Mouse (Mus musculus): ENCODE data around the gene Gm42906.

Gene Gm42906

GRCm38 (mm10) chr5:151261558-151261957 lies 166.4 kb downstream of the Gm42906 start:
- CTCF ChIA-PET: no interaction called here
- POLR2A ChIA-PET: no interaction called here

- ChIA-PET CTCF (interaction anchor here in 2 of 4 experiments (0.6 to 0.7 kb wide), 2 partner anchors 81 to 435 kb away, joined by 3 to 5 read pairs; no protein-coding TSS in a partner anchor), POLR2A (interaction anchor here in 1 of 4 experiments (0.8 kb wide), 1 partner anchor 8 kb away, joined by 3 read pairs; no protein-coding TSS in a partner anchor)
These were observed 175.8 kb downstream of the Gm42906 start for GRCm38 (mm10) chr5:151252213-151252612.

- ChIA-PET CTCF (interaction anchor here in 1 of 4 experiments (0.6 kb wide), 1 partner anchor 81 kb away, joined by 3 read pairs; no protein-coding TSS in a partner anchor), POLR2A (interaction anchor here in 1 of 4 experiments (1.1 kb wide), 1 partner anchor 117 kb away, joined by 3 read pairs; no protein-coding TSS in a partner anchor)
These were observed 176.3 kb downstream of the Gm42906 start for GRCm38 (mm10) chr5:151251656-151252055.

GRCm38 (mm10) chr5:151248671-151249620 lies 179.0 kb downstream of the Gm42906 start:
- ChIA-PET POLR2A (no interaction called here), CTCF (no interaction called here)

- CTCF ChIA-PET: interaction anchor here in 1 of 4 experiments (0.9 kb wide), 1 partner anchor 439 kb away, joined by 3 read pairs; no protein-coding TSS in a partner anchor
- POLR2A ChIA-PET: no interaction called here
These were observed 179.9 kb downstream of the Gm42906 start for GRCm38 (mm10) chr5:151248084-151248483.

GRCm38 (mm10) chr5:151247115-151247875 lies 180.7 kb downstream of the Gm42906 start:
- POLR2A ChIA-PET: interaction anchor here in 2 of 4 experiments (0.5 to 1.1 kb wide), 3 partner anchors 14 to 125 kb away, joined by 4 read pairs; partner anchors contain the start of gene Stard13 (in 1 of the 2)
- CTCF ChIA-PET: interaction anchor here in 2 of 4 experiments (0.9 to 1.0 kb wide), 2 partner anchors 145 to 440 kb away, joined by 3 read pairs; no protein-coding TSS in a partner anchor

GRCm38 (mm10) chr5:151246287-151246686 lies 181.7 kb downstream of the Gm42906 start:
- CTCF ChIA-PET: interaction anchor here in 2 of 4 experiments (0.6 to 1.0 kb wide), 2 partner anchors 104 to 144 kb away, joined by 3 read pairs; no protein-coding TSS in a partner anchor
- POLR2A ChIA-PET: interaction anchor here in 1 of 4 experiments (1.1 kb wide), 1 partner anchor 13 kb away, joined by 4 read pairs; the partner anchor contains the start of gene Stard13

GRCm38 (mm10) chr5:151245571-151245970 lies 182.4 kb downstream of the Gm42906 start:
- CTCF ChIA-PET: interaction anchor here in 1 of 4 experiments (0.6 kb wide), 1 partner anchor 103 kb away, joined by 3 read pairs; no protein-coding TSS in a partner anchor

GRCm38 (mm10) chr5:151238730-151239129 lies 189.2 kb downstream of the Gm42906 start:
- POLR2A ChIA-PET: no interaction called here
- CTCF ChIA-PET: no interaction called here

More at GRCm38 (mm10) chr5:151245571-151245970, 182.4 kb downstream of the Gm42906 start:
- POLR2A ChIA-PET: no interaction called here

- CTCF ChIA-PET: no interaction called here
These were observed 191.6 kb downstream of the Gm42906 start for GRCm38 (mm10) chr5:151236411-151236810.

GRCm38 (mm10) chr5:151233400-151234031 lies 194.4 kb downstream of the Gm42906 start, which contains the start of gene Stard13:
TSS of gene Stard13 (minus strand) at chr5:151233836.
- CTCF ChIA-PET: interaction anchor here in 3 of 4 experiments (0.6 to 1.1 kb wide), 3 partner anchors 46 to 454 kb away, joined by 3 to 10 read pairs (median 3); no protein-coding TSS in a partner anchor
- POLR2A ChIA-PET: interaction anchor here in 3 of 4 experiments (0.5 to 2.1 kb wide), 5 partner anchors 14 to 138 kb away, joined by 3 to 7 read pairs (median 4); no protein-coding TSS in a partner anchor

More at GRCm38 (mm10) chr5:151236411-151236810, 191.6 kb downstream of the Gm42906 start:
- POLR2A ChIA-PET: no interaction called here

- POLR2A ChIA-PET: interaction anchor here in 3 of 4 experiments (0.5 to 2.1 kb wide), 5 partner anchors 14 to 392 kb away, joined by 3 to 7 read pairs (median 3); no protein-coding TSS in a partner anchor
These were observed 195.2 kb downstream of the Gm42906 start for GRCm38 (mm10) chr5:151232576-151233299.

GRCm38 (mm10) chr5:151231861-151232260 lies 196.1 kb downstream of the Gm42906 start:
- POLR2A ChIA-PET: interaction anchor here in 1 of 4 experiments (0.6 kb wide), 1 partner anchor 139 kb away, joined by 6 read pairs; no protein-coding TSS in a partner anchor
- CTCF ChIA-PET: no interaction called here

More at GRCm38 (mm10) chr5:151232576-151233299, 195.2 kb downstream of the Gm42906 start:
- CTCF ChIA-PET: interaction anchor here in 2 of 4 experiments (0.6 to 1.1 kb wide), 2 partner anchors 117 to 454 kb away, joined by 3 to 6 read pairs; no protein-coding TSS in a partner anchor

- POLR2A ChIA-PET: interaction anchor here in 1 of 4 experiments (0.6 to 2.4 kb wide), 2 partner anchors 12 to 139 kb away, joined by 6 to 16 read pairs; no protein-coding TSS in a partner anchor
- CTCF ChIA-PET: interaction anchor here in 1 of 4 experiments (0.6 kb wide), 1 partner anchor 320 kb away, joined by 5 read pairs; no protein-coding TSS in a partner anchor
These were observed 196.6 kb downstream of the Gm42906 start for GRCm38 (mm10) chr5:151231411-151231810.

- ChIA-PET CTCF (interaction anchor here in 1 of 4 experiments (0.5 kb wide), 1 partner anchor 96 kb away, joined by 3 read pairs; no protein-coding TSS in a partner anchor), POLR2A (interaction anchor here in 2 of 4 experiments (0.5 to 2.4 kb wide), 2 partner anchors 11 to 553 kb away, joined by 3 to 16 read pairs; no protein-coding TSS in a partner anchor)
These were observed 197.5 kb downstream of the Gm42906 start for GRCm38 (mm10) chr5:151230427-151230826.

GRCm38 (mm10) chr5:151228367-151229005 lies 199.5 kb downstream of the Gm42906 start:
- ChIA-PET CTCF (no interaction called here), POLR2A (no interaction called here)
